Mouse (Mus musculus): ENCODE measurements at regions not wholly inside any gene's neighbourhood (a gene's known extent, or its start where the extent isn't known, plus 50 kb on each side); places are given as distances from the start of the nearest gene placed in this dataset.

- H3K9me3 ChIP-seq (ENCODE audit: control insufficient read depth), result no peaks in the 10 kb centered on the region
- ATAC-seq, result no peak
- H3K4me3 ChIP-seq (ENCODE audit: low read depth, low read length), result no peak overlapping the region
- H3K9ac ChIP-seq (ENCODE audit: low read depth, low read length), result no peak overlapping the region
- no peaks in the 10 kb centered on the region for H3K36me3 ChIP-seq (ENCODE audit: control insufficient read depth, insufficient read depth)
- H3K27me3 ChIP-seq (replicated peaks; ENCODE audit: control insufficient read depth, insufficient read depth, low read length), result no peaks in the 10 kb centered on the region
- no peak overlapping the region for H3K4me2 ChIP-seq (replicated peaks; ENCODE audit: low read depth)
- TF ChIP-seq CTCF (IDR thresholded peaks at IDR 0.05; ENCODE audit: low read depth), result no peak
- WGBS, result 83% methylated on average over 4 of the region's 4 CpGs
- H3K27ac ChIP-seq (ENCODE audit: low read depth, low read length), result no peak overlapping the region
- H3K4me1 ChIP-seq (replicated peaks; ENCODE audit: control insufficient read depth, insufficient read depth, low read length), result 0 out of 2 replicates have a peak, but pooled peaks cover 3% of the 10 kb centered on the region
Measured at GRCm38 (mm10) chr1:71941688-71942087, 270.4 kb downstream of the Mreg start.

- H3K4me2 ChIP-seq (replicated peaks; ENCODE audit: low read depth), result no peak overlapping the region
- H3K9me3 ChIP-seq (ENCODE audit: control insufficient read depth), result no peaks in the 10 kb centered on the region
- H3K9ac ChIP-seq (ENCODE audit: low read depth, low read length), result no peak overlapping the region
- TF ChIP-seq CTCF (IDR thresholded peaks at IDR 0.05; ENCODE audit: low read depth), result no peak
- ATAC-seq, result no peak
- no peak overlapping the region for H3K4me3 ChIP-seq (ENCODE audit: low read depth, low read length)
- no peaks in the 10 kb centered on the region for H3K36me3 ChIP-seq (ENCODE audit: control insufficient read depth, insufficient read depth)
- H3K4me1 ChIP-seq (replicated peaks; ENCODE audit: control insufficient read depth, insufficient read depth, low read length), result 0 out of 2 replicates have a peak, but pooled peaks cover 5% of the 10 kb centered on the region
- no peak overlapping the region for H3K27ac ChIP-seq (ENCODE audit: low read depth, low read length)
- WGBS, result 72% methylated on average over 4 of the region's 4 CpGs
- H3K27me3 ChIP-seq (replicated peaks; ENCODE audit: control insufficient read depth, insufficient read depth, low read length), result no peaks in the 10 kb centered on the region
Measured at GRCm38 (mm10) chr1:71940900-71941299, 271.2 kb downstream of the Mreg start.

DNA sequence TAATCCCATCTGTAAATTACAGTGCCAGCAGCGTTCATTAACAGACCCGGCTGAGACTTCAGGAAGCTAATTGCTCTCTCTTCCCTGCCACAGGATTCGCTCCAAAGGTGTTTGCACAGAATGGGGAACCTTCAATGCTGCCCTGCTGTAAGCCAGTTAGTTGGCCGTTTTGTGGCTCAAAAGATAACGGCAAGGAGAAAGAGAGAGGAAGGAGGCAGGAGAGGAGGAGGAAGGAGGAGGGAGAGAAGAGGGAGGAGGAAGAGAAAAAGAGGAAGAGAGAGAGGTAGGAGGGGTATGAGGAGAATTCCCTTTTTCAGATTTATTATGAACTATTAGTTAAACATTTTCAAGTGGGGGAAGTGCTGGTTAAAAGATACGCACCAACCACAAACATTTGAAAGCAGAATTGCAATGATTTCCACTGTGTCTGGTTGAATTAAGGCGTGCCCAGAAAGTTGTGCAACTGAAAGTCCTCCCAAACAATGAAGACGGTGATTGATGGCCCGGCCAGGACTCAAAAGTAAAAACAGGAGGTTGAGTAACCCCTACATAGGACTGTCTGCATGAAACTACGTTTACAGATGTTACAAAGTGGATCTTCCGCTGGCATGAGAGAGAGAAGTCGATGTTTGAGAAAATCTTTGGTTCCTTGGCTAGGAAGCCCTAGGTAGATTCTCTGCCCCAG is 273.6 kb downstream of the Mreg start:
- peak; percentile 43; the same call in 1 of the 2 replicates for ATAC-seq
- Histone ChIP-seq H3K9ac (ENCODE audit: low read depth, low read length) (no peak overlapping the region), H3K4me3 (ENCODE audit: low read depth, low read length) (peak overlapping the region; percentile 17), H3K9me3 (ENCODE audit: control insufficient read depth) (no peaks in the 10 kb centered on the region), H3K36me3 (ENCODE audit: control insufficient read depth, insufficient read depth) (no peaks in the 10 kb centered on the region), H3K27ac (ENCODE audit: low read depth, low read length) (0 out of 2 replicates have a peak overlapping the region, but pooled peaks have one; percentile 22), H3K4me2 (replicated peaks; ENCODE audit: low read depth) (peak overlapping the region; percentile 51), H3K4me1 (replicated peaks; ENCODE audit: control insufficient read depth, insufficient read depth, low read length) (0 out of 2 replicates have a peak, but pooled peaks cover 5% of the 10 kb centered on the region), H3K27me3 (replicated peaks; ENCODE audit: control insufficient read depth, insufficient read depth, low read length) (no peaks in the 10 kb centered on the region)
- no peak for TF ChIP-seq CTCF (IDR thresholded peaks at IDR 0.05; ENCODE audit: low read depth)
- WGBS, result 17% methylated on average over 12 of the region's 12 CpGs

DNA sequence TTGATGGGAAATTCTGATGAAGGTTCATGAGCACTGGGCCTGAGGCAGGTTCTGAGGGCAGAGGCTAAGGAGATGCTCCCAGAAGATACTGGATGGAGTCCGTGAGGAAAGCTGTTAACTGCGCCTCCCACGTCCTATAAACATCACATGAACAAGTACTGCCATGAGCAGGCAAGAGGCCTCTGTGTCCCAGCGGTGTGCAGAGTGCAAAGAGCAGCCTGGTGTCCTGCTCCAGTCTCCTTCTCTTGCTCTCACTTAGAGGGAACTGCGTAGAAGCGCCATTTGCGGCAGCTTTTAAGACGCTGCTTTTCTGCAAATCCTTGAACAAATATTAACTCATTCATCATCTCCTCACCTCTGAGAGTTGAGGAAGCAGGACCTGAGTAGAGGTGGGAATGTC is 274.2 kb downstream of the Mreg start:
- Histone ChIP-seq H3K27ac (ENCODE audit: low read depth, low read length) (0 out of 2 replicates have a peak overlapping the region, but pooled peaks have one; percentile 22), H3K27me3 (replicated peaks; ENCODE audit: control insufficient read depth, insufficient read depth, low read length) (no peaks in the 10 kb centered on the region), H3K4me1 (replicated peaks; ENCODE audit: control insufficient read depth, insufficient read depth, low read length) (0 out of 2 replicates have a peak, but pooled peaks cover 5% of the 10 kb centered on the region), H3K4me2 (replicated peaks; ENCODE audit: low read depth) (peak overlapping the region; percentile 51), H3K9me3 (ENCODE audit: control insufficient read depth) (no peaks in the 10 kb centered on the region), H3K9ac (ENCODE audit: low read depth, low read length) (no peak overlapping the region), H3K4me3 (ENCODE audit: low read depth, low read length) (peak overlapping the region; percentile 17; the same call in 1 of the 2 replicates), H3K36me3 (ENCODE audit: control insufficient read depth, insufficient read depth) (no peaks in the 10 kb centered on the region)
- peak; percentile 83 for ATAC-seq
- 28% methylated on average over 8 of the region's 8 CpGs for WGBS
- no peak for TF ChIP-seq CTCF (IDR thresholded peaks at IDR 0.05; ENCODE audit: low read depth)

GRCm38 (mm10) chr1:71937168-71937567 is 274.9 kb downstream of the Mreg start:
- no peak for ATAC-seq
- Histone ChIP-seq H3K4me3 (ENCODE audit: low read depth, low read length) (no peak overlapping the region), H3K27me3 (replicated peaks; ENCODE audit: control insufficient read depth, insufficient read depth, low read length) (no peaks in the 10 kb centered on the region), H3K36me3 (ENCODE audit: control insufficient read depth, insufficient read depth) (no peaks in the 10 kb centered on the region), H3K9me3 (ENCODE audit: control insufficient read depth) (no peaks in the 10 kb centered on the region), H3K4me1 (replicated peaks; ENCODE audit: control insufficient read depth, insufficient read depth, low read length) (0 out of 2 replicates have a peak, but pooled peaks cover 5% of the 10 kb centered on the region), H3K27ac (ENCODE audit: low read depth, low read length) (no peak overlapping the region), H3K4me2 (replicated peaks; ENCODE audit: low read depth) (no peak overlapping the region), H3K9ac (ENCODE audit: low read depth, low read length) (no peak overlapping the region)
- WGBS, result 82% methylated on average over 3 of the region's 3 CpGs
- TF ChIP-seq CTCF (IDR thresholded peaks at IDR 0.05; ENCODE audit: low read depth), result no peak

DNA sequence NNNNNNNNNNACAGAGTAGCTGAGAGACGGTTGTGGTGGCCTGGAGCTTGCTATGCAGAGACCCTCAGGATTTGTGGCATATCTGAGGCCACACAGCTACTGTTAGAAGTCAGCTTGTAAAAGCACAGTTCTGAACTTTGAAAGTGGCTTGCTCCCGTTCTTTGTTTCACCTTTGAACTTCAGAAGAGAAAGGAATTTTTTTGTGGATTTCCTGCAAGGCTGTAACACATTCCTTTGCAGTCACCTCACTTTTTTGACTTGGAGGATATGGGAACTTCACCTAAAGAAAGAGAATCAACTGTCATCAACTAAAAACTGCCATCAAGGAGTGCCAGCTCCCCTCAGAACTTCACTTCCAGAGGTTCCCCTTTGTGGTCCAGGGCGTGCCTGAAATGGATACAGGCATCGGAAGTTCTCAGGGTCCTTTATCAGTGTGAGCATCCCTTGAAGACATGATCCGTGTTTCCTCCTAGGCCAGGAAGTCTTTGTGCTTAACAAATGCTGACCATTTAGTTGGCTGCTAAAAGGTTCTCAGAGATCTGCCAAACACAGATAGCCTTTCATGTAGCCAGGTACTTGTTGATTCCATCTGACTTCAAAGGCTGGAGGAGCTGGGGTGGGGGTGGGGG is 275.5 kb downstream of the Mreg start:
- Histone ChIP-seq H3K9me3 (ENCODE audit: control insufficient read depth) (no peaks in the 10 kb centered on the region), H3K4me3 (ENCODE audit: low read depth, low read length) (no peak overlapping the region), H3K4me2 (replicated peaks; ENCODE audit: low read depth) (no peak overlapping the region), H3K27me3 (replicated peaks; ENCODE audit: control insufficient read depth, insufficient read depth, low read length) (no peaks in the 10 kb centered on the region), H3K36me3 (ENCODE audit: control insufficient read depth, insufficient read depth) (no peaks in the 10 kb centered on the region), H3K4me1 (replicated peaks; ENCODE audit: control insufficient read depth, insufficient read depth, low read length) (0 out of 2 replicates have a peak, but pooled peaks cover 5% of the 10 kb centered on the region), H3K27ac (ENCODE audit: low read depth, low read length) (no peak overlapping the region), H3K9ac (ENCODE audit: low read depth, low read length) (no peak overlapping the region)
- no peak for TF ChIP-seq CTCF (IDR thresholded peaks at IDR 0.05; ENCODE audit: low read depth)
- ATAC-seq, result no peak
- 39% methylated on average over 5 of the region's 5 CpGs for WGBS
